Mouse (Mus musculus) heart, embryonic 11.5 days (tissue): ENCODE data around the gene Lrrfip2. TPM values are rescaled to one million over a fixed set of nuclear protein-coding genes. Genes with fewer than 3 reads are reported as not detected.

Source experiments
- ATAC-seq: fragments of 200-750 bp; cut with Nextera tagmentation; replicated peaks from 2 replicates; pipeline ENCODE4 v1.8.0; 2017; ENCODE audit warnings: moderate library complexity; ENCODE audit not compliant: insufficient number of reproducible peaks, low FRiP score, low TSS enrichment
- H3K27ac ChIP-seq: fragments of 300-500 bp; sonication (generic); 2 replicates; pipeline ENCODE4 v1.5.1; 2014; ENCODE audit warnings: mild to moderate bottlenecking, low read depth, low read length
- H3K27me3 ChIP-seq: fragments of 300-500 bp; sonication (generic); 2 replicates; pipeline ENCODE4 v1.6.1; 2014; ENCODE audit warnings: mild to moderate bottlenecking, low read length, mixed read lengths; ENCODE audit not compliant: control insufficient read depth, insufficient read depth
- H3K36me3 ChIP-seq: fragments of 300-500 bp; sonication (generic); 2 replicates; pipeline ENCODE4 v1.6.1; 2014; ENCODE audit warnings: mild to moderate bottlenecking, low read length, moderate library complexity, mixed read lengths; ENCODE audit not compliant: control insufficient read depth, insufficient read depth
- H3K4me1 ChIP-seq: fragments of 300-500 bp; sonication (generic); 2 replicates; pipeline ENCODE4 v1.6.1; 2014; ENCODE audit warnings: low read length; ENCODE audit not compliant: control insufficient read depth, insufficient read depth
- H3K4me2 ChIP-seq: fragments of 300-500 bp; sonication (generic); 2 replicates; pipeline ENCODE4 v1.6.1; 2014; ENCODE audit warnings: mild to moderate bottlenecking, moderate library complexity
- H3K4me3 ChIP-seq: fragments of 300-500 bp; sonication (generic); 2 replicates; pipeline ENCODE4 v1.5.1; 2014; ENCODE audit warnings: low read depth, low read length
- H3K9ac ChIP-seq: fragments of 300-500 bp; sonication (generic); 2 replicates; pipeline ENCODE4 v1.6.1; 2014; ENCODE audit warnings: mild to moderate bottlenecking, low read depth, low read length, moderate library complexity
- H3K9me3 ChIP-seq: fragments of 300-500 bp; sonication (generic); replicated peaks from 2 replicates; pipeline ENCODE4 v1.6.1; 2016; ENCODE audit warnings: low read length; ENCODE audit not compliant: control insufficient read depth
- WGBS: fragments of 180-500 bp; shearing (Covaris S2); extraction: QIAGEN DNeasy Blood & Tissue Kit; methylation state at CpG from one replicate; pipeline ENCODE4 v1.1.7; 2014; ENCODE audit not compliant: insufficient replicate concordance; 5-methylcytosine and 5-hydroxymethylcytosine counted together
- polyA plus RNA-seq: library from polyadenylated mRNA; unstranded; fragments of >200 nt; fragmentation: Nextera tagmentation; extraction: Ambion mirVana; gene quantifications from 2 replicates; pipeline ENCODE4 v1.2.1, GENCODE M21; 2014

The Lrrfip2 gene
- 51.9 and 55.6 TPM in 2 replicates for polyA plus RNA-seq

DNA sequence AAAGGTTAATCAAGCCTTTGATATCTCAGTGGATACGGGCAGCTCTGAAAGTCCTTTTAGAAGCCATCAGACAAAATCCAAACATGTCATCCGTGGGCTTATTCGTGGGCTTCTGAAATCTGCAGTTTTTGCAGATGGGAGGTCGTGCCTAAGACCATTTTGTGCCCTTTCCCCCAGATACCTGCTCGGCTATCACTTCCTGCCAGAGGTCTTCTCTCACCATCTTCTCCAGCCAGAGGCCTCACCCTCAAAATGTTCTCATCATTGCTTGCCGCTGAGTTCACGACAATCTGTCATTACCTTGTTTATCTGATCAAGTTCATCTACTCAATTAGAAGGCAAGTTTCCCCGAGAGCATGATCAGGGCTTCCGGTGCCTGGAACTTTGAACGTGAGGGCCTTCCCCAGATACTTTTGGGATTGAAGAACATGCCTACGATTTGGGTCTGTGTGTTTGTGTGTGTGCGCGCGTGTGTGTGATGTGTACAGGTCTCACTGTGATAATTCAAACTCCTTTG, at the start of gene Lrrfip2:
TSS of gene Lrrfip2 (plus strand) at position 467 of the 517 bp plus-strand sequence.
- 28% methylated on average over 14 of the region's 14 CpGs for WGBS
- Histone ChIP-seq H3K4me3 (peak within 1 kb of the TSS; percentile 99), H3K27ac (peak within 1 kb of the TSS; percentile 86), H3K9me3 (no peaks in the 10 kb centered on the region), H3K4me2 (peak within 1 kb of the TSS; percentile 86), H3K27me3 (no peaks in the 10 kb centered on the region), H3K36me3 (no peaks in the 10 kb centered on the region; the same call in 1 of the 2 replicates), H3K4me1 (peaks cover 20% of the 10 kb centered on the region), H3K9ac (peak within 1 kb of the TSS; percentile 94)
- no peak for ATAC-seq

DNA sequence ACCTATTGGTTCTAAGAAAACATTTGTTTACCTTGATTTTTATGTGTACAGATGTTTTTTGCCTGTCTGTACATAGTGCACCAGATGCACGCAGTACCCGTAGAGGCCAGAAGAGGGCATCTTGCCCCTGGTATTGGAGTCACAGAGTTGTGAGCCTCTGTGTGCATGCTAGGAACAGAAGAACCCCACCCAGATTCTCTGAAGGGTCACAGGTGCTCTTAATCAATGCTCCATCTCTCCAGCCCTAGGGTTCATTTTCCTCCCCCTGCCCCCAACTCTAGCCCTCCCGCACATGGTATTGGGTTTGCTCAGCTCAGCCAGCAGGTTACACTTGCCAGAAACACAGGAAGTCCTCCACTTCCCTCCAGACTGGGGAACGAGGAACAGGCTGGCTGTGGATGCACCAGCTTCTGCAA, 46.8 kb upstream of the Lrrfip2 start:
- H3K27ac ChIP-seq: no peak overlapping the region
- peaks cover 6% of the 10 kb centered on the region for H3K9me3 ChIP-seq
- H3K4me1 ChIP-seq: no peaks in the 10 kb centered on the region
- H3K9ac ChIP-seq: no peak overlapping the region
- ATAC-seq: peak; percentile 35; the same call in 1 of the 2 replicates
- H3K27me3 ChIP-seq: no peaks in the 10 kb centered on the region
- H3K36me3 ChIP-seq: no peaks in the 10 kb centered on the region
- H3K4me2 ChIP-seq: no peak overlapping the region
- H3K4me3 ChIP-seq: no peak overlapping the region
- 27% methylated on average over 4 of the region's 4 CpGs for WGBS

DNA sequence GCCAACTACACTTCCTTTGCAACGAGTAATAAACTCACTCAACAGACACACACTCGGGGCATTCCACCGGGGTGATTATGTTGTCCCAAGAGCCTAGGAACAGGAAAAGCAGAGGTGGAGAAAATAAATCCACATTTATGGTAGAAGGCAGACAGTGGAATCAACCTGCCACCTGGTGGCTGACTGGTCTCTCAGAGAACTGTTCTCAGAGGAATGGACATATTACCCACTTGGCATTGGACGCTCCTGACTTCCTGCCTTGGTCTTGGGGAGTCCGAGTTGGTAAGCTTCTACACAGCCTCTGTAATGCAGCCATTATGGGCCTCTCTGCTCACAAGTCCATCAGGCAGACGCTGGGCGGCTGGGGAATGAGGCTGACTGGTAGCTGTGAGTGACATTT, 45.2 kb upstream of the Lrrfip2 start:
- no peak overlapping the region for H3K9ac ChIP-seq
- no peak overlapping the region for H3K4me3 ChIP-seq
- WGBS: 52% methylated on average over 7 of the region's 7 CpGs
- no peaks in the 10 kb centered on the region for H3K27me3 ChIP-seq
- no peak overlapping the region for H3K27ac ChIP-seq
- H3K4me2 ChIP-seq: no peak overlapping the region
- H3K4me1 ChIP-seq: no peaks in the 10 kb centered on the region
- no peak for ATAC-seq
- no peaks in the 10 kb centered on the region for H3K36me3 ChIP-seq
- H3K9me3 ChIP-seq: peaks cover 6% of the 10 kb centered on the region

DNA sequence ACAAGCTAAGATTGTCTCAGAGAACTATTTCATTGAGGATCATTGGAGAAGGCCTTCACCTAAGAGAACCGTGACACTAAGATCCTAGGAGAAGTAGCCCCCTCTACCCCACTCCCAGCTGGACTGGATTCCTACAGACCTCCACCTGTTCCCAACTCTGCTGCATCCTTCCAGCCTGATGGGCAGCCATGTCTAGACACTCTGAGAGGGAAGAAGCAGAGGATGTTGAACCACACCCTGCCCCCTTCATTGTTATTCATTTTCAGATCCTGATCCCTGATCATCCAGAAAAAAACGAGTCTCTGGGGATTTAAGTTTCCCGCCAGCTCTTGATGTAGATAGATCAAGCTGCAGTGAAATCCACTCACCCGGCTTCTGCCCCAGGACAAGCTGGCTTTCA, 44.4 kb upstream of the Lrrfip2 start:
- H3K27ac ChIP-seq: no peak overlapping the region
- H3K9ac ChIP-seq: no peak overlapping the region
- no peaks in the 10 kb centered on the region for H3K4me1 ChIP-seq
- no peaks in the 10 kb centered on the region for H3K36me3 ChIP-seq
- no peaks in the 10 kb centered on the region for H3K27me3 ChIP-seq
- H3K9me3 ChIP-seq: peaks cover 6% of the 10 kb centered on the region
- no peak overlapping the region for H3K4me2 ChIP-seq
- 66% methylated on average over 4 of the region's 4 CpGs for WGBS
- H3K4me3 ChIP-seq: no peak overlapping the region
- ATAC-seq: no peak

DNA sequence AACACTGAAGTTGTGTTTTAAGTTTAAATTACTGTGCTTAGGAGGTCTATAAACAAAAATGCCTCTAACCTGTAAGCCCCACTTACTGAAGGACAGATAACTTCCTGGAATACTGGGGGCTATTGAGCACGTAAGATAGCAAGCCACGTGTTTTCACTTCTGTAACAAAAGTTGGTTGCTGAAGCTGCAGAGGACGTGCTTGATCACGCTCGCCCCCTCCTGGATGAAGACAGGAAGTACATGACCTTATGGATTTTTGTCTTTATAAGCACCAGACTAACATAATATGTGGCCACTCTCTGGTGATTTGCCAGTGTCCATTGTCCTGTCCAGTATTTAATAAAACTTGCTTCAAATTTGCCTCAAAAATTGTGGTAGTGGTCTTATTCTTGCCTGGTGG, 39.6 kb upstream of the Lrrfip2 start:
- Histone ChIP-seq H3K4me3 (no peak overlapping the region), H3K4me1 (0 out of 2 replicates have a peak, but pooled peaks cover 4% of the 10 kb centered on the region)

DNA sequence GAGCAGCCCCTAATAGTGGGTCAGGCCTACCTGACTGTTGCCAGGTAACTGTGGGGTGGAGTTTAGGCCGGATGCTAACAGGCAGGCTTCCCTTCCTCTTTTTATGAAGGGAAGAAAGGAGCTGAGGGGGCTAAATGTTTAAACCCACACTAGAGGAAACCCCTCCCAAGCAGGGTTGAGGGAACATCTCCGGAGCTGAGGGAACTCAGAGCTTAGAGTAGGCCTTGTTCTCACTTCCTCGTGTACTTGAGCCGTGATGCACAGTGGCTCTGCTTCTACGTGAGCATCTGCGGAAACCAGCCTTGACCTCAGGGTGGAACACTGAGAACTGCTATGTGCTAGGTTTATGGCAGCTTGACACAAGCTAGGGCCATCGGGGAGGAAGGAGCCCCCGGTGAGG, 36.6 kb upstream of the Lrrfip2 start:
- Histone ChIP-seq H3K4me1 (0 out of 2 replicates have a peak, but pooled peaks cover 4% of the 10 kb centered on the region), H3K4me3 (no peak overlapping the region), H3K4me2 (no peak overlapping the region), H3K9me3 (no peaks in the 10 kb centered on the region), H3K36me3 (no peaks in the 10 kb centered on the region), H3K27ac (no peak overlapping the region), H3K27me3 (no peaks in the 10 kb centered on the region), H3K9ac (no peak overlapping the region)
- 94% methylated on average over 8 of the region's 8 CpGs for WGBS
- no peak for ATAC-seq

More for the DNA sequence above, 39.6 kb upstream of the Lrrfip2 start:
- no peak overlapping the region for H3K27ac ChIP-seq
- peaks cover 6% of the 10 kb centered on the region for H3K9me3 ChIP-seq
- no peak overlapping the region for H3K9ac ChIP-seq
- no peak overlapping the region for H3K4me2 ChIP-seq
- 63% methylated on average over 5 of the region's 5 CpGs for WGBS
- ATAC-seq: no peak
- H3K36me3 ChIP-seq: no peaks in the 10 kb centered on the region
- H3K27me3 ChIP-seq: no peaks in the 10 kb centered on the region

DNA sequence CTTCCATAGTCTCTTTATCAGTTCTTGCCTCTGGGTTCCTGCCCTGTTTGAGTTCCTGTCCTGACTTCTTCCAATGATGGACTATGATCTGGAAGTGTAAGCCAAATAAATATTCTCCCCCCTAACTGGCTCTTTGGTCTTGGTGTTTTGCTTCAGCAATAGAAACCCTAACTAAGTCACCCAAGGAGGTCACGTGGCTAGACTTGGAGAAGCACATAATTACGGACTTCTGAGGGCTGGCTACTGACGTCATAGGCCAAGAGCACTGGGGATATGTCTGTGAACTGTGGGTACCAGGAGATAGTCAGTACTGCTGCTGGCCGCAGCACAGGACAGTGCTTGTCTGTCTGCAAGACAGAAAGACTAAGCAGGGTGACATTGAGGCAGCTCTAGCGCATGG, 35.6 kb upstream of the Lrrfip2 start:
- Histone ChIP-seq H3K4me2 (no peak overlapping the region), H3K4me1 (0 out of 2 replicates have a peak, but pooled peaks cover 4% of the 10 kb centered on the region), H3K4me3 (no peak overlapping the region), H3K9me3 (no peaks in the 10 kb centered on the region), H3K27ac (no peak overlapping the region), H3K9ac (no peak overlapping the region), H3K36me3 (no peaks in the 10 kb centered on the region), H3K27me3 (no peaks in the 10 kb centered on the region)
- no peak for ATAC-seq
- 80% methylated on average over 5 of the region's 5 CpGs for WGBS

DNA sequence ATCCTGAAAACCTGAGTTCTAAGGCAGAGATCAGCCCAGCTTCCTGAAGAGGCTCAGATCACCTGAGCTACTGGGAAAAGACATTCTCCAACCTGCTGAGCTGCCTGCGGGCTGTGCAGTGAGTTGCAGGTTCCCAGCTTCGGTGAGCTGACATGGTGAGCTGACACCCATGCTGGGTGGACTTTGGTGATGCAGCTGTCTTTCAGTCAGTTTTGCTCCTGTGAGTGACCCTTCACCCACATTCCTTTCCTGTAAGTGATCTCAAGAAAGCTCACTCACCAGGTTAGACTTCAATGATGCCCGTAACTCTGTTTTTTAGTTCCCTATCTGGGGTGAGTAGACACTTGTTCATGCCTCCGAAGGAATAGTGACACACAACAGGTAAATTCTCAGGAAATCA, 32.1 kb upstream of the Lrrfip2 start:
- Histone ChIP-seq H3K27ac (no peak overlapping the region), H3K9me3 (no peaks in the 10 kb centered on the region), H3K36me3 (no peaks in the 10 kb centered on the region), H3K4me2 (no peak overlapping the region), H3K9ac (no peak overlapping the region), H3K4me1 (peaks cover 12% of the 10 kb centered on the region), H3K4me3 (no peak overlapping the region), H3K27me3 (peaks cover 8% of the 10 kb centered on the region; the same call in 1 of the 2 replicates)
- ATAC-seq: no peak
- 32% methylated on average over 4 of the region's 4 CpGs for WGBS

DNA sequence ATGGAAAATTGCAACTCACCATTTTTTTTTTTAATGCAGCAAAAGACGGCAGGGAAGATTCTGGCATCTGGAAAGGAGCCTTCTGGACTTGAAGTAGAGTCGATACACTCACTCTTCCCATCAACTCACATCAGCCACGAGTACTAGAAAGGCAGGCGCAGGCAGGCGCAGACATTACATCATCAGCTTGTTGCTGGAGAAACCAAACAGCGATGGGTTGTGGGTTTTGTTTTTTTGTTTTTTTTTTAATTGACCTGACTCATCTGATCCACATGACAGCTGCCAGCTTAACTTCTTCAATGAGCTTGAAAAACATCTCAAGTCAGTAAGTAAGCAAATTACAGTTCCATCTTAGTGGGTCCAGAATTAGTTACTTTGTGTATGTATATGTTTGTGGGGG, 31.3 kb upstream of the Lrrfip2 start:
- Histone ChIP-seq H3K36me3 (no peaks in the 10 kb centered on the region), H3K4me2 (no peak overlapping the region), H3K27me3 (peaks cover 8% of the 10 kb centered on the region; the same call in 1 of the 2 replicates), H3K4me1 (peaks cover 12% of the 10 kb centered on the region), H3K9ac (no peak overlapping the region), H3K4me3 (no peak overlapping the region), H3K9me3 (no peaks in the 10 kb centered on the region), H3K27ac (no peak overlapping the region)
- no peak for ATAC-seq
- 52% methylated on average over 6 of the region's 6 CpGs for WGBS
